Mouse (Mus musculus): ENCODE data around the gene Med29. TPM values are rescaled to one million over a fixed set of nuclear protein-coding genes. Genes with fewer than 3 reads are reported as not detected.

Gene Med29
- total RNA-seq, 4 experiments from 2014 or later = 24.5 to 44.1 (median 29.5) TPM

- DNase-seq = peak; percentile 85
Measured at GRCm38 (mm10) chr7:28375176-28375921, 17.2 kb downstream of the Med29 start.

GRCm38 (mm10) chr7:28374647-28375046 lies 17.9 kb downstream of the Med29 start:
- no peak for DNase-seq

GRCm38 (mm10) chr7:28373891-28374495 lies 18.5 kb downstream of the Med29 start:
- no peak for DNase-seq

- DNase-seq = peak; percentile 77
Measured at GRCm38 (mm10) chr7:28373131-28373581, 19.4 kb downstream of the Med29 start.

- peak; percentile 98 for DNase-seq
Measured at GRCm38 (mm10) chr7:28372251-28373108, 20.0 kb downstream of the Med29 start, which contains the start of gene Plekhg2. Plekhg2 (minus strand) TSS chr7:28372599.

- peak; percentile 49 for DNase-seq
Measured at GRCm38 (mm10) chr7:28371514-28371989, 21.0 kb downstream of the Med29 start.

- DNase-seq = no peak
Measured at GRCm38 (mm10) chr7:28370977-28371513, 21.5 kb downstream of the Med29 start.

- DNase-seq = no peak
Measured at GRCm38 (mm10) chr7:28370051-28370450, 22.5 kb downstream of the Med29 start.

GRCm38 (mm10) chr7:28368276-28368920 lies 24.1 kb downstream of the Med29 start:
- no peak for DNase-seq

GRCm38 (mm10) chr7:28367663-28368275 lies 24.7 kb downstream of the Med29 start:
- DNase-seq = no peak

GRCm38 (mm10) chr7:28362441-28363060 lies 30.0 kb downstream of the Med29 start:
- no peak for DNase-seq

- no peak for DNase-seq
Measured at GRCm38 (mm10) chr7:28361647-28362341, 30.7 kb downstream of the Med29 start.

GRCm38 (mm10) chr7:28360291-28360690 lies 32.2 kb downstream of the Med29 start:
- no peak for DNase-seq

GRCm38 (mm10) chr7:28359854-28360253 lies 32.7 kb downstream of the Med29 start:
- DNase-seq = no peak

GRCm38 (mm10) chr7:28358431-28358830 lies 34.1 kb downstream of the Med29 start:
- no peak for DNase-seq

- peak; percentile 50 for DNase-seq
Measured at GRCm38 (mm10) chr7:28357984-28358383, 34.5 kb downstream of the Med29 start.

GRCm38 (mm10) chr7:28356981-28357380 lies 35.5 kb downstream of the Med29 start:
- DNase-seq = no peak

- DNase-seq = no peak
Measured at GRCm38 (mm10) chr7:28355221-28355620, 37.3 kb downstream of the Med29 start.

- DNase-seq = no peak
Measured at GRCm38 (mm10) chr7:28354596-28354995, 37.9 kb downstream of the Med29 start.

- DNase-seq = no peak
Measured at GRCm38 (mm10) chr7:28354113-28354581, 38.4 kb downstream of the Med29 start.
